Mouse (Mus musculus): ENCODE measurements around the gene Tnnc1.

DNA sequence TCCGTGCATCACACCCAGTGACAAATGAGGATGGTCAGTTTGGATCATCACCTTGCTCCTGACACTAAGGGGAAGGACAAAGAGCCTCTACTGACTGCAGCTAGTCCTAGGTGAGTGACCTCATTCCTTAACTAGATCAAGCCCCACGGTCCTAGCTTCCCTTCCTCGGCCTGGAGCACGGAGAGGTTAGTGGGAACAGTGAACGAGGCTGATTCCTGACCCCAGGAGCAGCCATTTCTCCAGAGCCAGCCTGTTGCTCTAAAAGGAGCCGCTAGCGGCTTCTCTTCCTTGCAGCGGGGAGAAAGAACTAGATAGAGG is 2.9 kb upstream of the Tnnc1 start:
- no peak for TF ChIP-seq CTCF (IDR thresholded peaks at IDR 0.05; ENCODE audit: extremely low read depth, insufficient read length, insufficient replicate concordance, low read depth, low read length)
- TF ChIP-seq POLR2A (IDR thresholded peaks at IDR 0.05; ENCODE audit: low read depth, low read length): no peak
